Mouse (Mus musculus) midbrain, postnatal 0 days (tissue): ENCODE measurements at regions not wholly inside any gene's neighbourhood (a gene's known extent, or its start where the extent isn't known, plus 50 kb on each side); places are given as distances from the start of the nearest gene placed in this dataset. TPM values are rescaled to one million over a fixed set of nuclear protein-coding genes. Genes with fewer than 3 reads are reported as not detected.

Experiments used
- ATAC-seq: fragments of 200-750 bp; cut with Nextera tagmentation; 2 replicates; pipeline ENCODE4 v1.8.0; 2017; ENCODE audit warnings: moderate number of reproducible peaks, mild to moderate bottlenecking, moderate TSS enrichment, moderate library complexity; ENCODE audit not compliant: low FRiP score
- DNase-seq: peaks from one replicate; pipeline ENCODE4 v3.0.0-alpha.2; 2015; ENCODE audit warnings: low spot score
- H3K27ac ChIP-seq: fragments of 300-500 bp; sonication (generic); 2 replicates; pipeline ENCODE4 v1.5.1; 2014; ENCODE audit warnings: low read depth, mild to moderate bottlenecking, low read length, mixed read lengths
- H3K27me3 ChIP-seq: fragments of 300-500 bp; sonication (generic); 2 replicates; pipeline ENCODE4 v1.6.1; 2014; ENCODE audit warnings: low read length, control low read depth, mixed read lengths; ENCODE audit not compliant: insufficient read depth
- H3K36me3 ChIP-seq: fragments of 300-500 bp; sonication (generic); 2 replicates; pipeline ENCODE4 v1.6.1; 2014; ENCODE audit warnings: low read length, control low read depth, mixed read lengths; ENCODE audit not compliant: insufficient read depth
- H3K4me1 ChIP-seq: fragments of 300-500 bp; sonication (generic); 2 replicates; pipeline ENCODE4 v1.6.1; 2014; ENCODE audit warnings: mild to moderate bottlenecking, control low read depth, antibody characterized with exemption, low read length, mixed read lengths; ENCODE audit not compliant: insufficient read depth
- H3K4me2 ChIP-seq: fragments of 300-500 bp; sonication (generic); 2 replicates; pipeline ENCODE4 v1.6.1; 2014; ENCODE audit warnings: low read depth, mild to moderate bottlenecking, low read length, mixed read lengths; ENCODE audit not compliant: poor library complexity, severe bottlenecking
- H3K4me3 ChIP-seq: fragments of 300-500 bp; sonication (generic); 2 replicates; pipeline ENCODE4 v1.5.1; 2014; ENCODE audit warnings: low read depth, mild to moderate bottlenecking, low read length, moderate library complexity
- H3K9ac ChIP-seq: fragments of 300-500 bp; sonication (generic); replicated peaks from 2 replicates; pipeline ENCODE4 v1.6.1; 2014; ENCODE audit warnings: mild to moderate bottlenecking, low read length, moderate library complexity, mixed read lengths; ENCODE audit not compliant: poor library complexity, severe bottlenecking
- H3K9me3 ChIP-seq: fragments of 300-500 bp; sonication (generic); 2 replicates; pipeline ENCODE4 v1.6.1; 2016; ENCODE audit warnings: low read length, control low read depth
- CTCF ChIP-seq: IDR thresholded peaks from 2 replicates; pipeline ENCODE4 v1.5.1; 2016; ENCODE audit warnings: antibody characterized with exemption, mild to moderate bottlenecking
- WGBS: fragments of 180-500 bp; shearing (Covaris S2); extraction: QIAGEN DNeasy Blood & Tissue Kit; methylation state at CpG from one replicate; pipeline ENCODE4 v1.1.7; 2014; 5-methylcytosine and 5-hydroxymethylcytosine counted together
- microRNA-seq: library from miRNA; unstranded; fragments of <30 nt; microRNA quantifications from one replicate; pipeline ENCODE4, GENCODE M21; 2016; ENCODE audit warnings: borderline number of aligned reads

DNA sequence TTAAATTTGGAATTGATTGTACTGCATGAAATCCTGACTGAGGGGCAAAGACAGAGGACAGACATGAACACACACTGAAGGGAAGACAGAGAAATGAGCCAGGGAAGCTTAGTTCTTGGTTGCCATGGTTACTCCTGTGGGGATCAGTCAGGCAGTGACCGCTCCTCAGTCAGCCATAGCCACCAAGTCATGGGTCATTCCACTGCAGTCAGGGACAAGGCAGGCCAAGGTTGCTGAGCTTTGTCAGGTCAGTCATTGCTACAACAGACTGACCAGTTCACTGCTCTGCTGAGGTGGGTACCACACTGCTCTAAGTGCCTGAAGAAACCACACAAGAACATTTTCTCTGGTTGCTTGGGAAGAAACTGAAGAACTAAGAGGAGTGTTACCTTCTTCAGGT is 428.7 kb upstream of the Ddx18 start:
- peak; percentile 16 for DNase-seq
- no peak for TF ChIP-seq CTCF
- WGBS = 18% methylated on average over 1 of the region's 1 CpGs

GRCm38 (mm10) chr1:121990653-121991052 is 422.9 kb upstream of the Ddx18 start:
- no peak overlapping the region for H3K9ac ChIP-seq
- no peak overlapping the region for H3K27ac ChIP-seq
- H3K36me3 ChIP-seq = no peaks in the 10 kb centered on the region
- H3K9me3 ChIP-seq = no peaks in the 10 kb centered on the region
- H3K27me3 ChIP-seq = no peaks in the 10 kb centered on the region
- no peaks in the 10 kb centered on the region for H3K4me1 ChIP-seq
- WGBS = 90% methylated on average over 2 of the region's 2 CpGs
- no peak for TF ChIP-seq CTCF
- H3K4me2 ChIP-seq = no peak overlapping the region
- H3K4me3 ChIP-seq = no peak overlapping the region
- ATAC-seq = no peak
- DNase-seq = no peak

More for the DNA sequence above, 428.7 kb upstream of the Ddx18 start:
- Histone ChIP-seq H3K4me1 (no peaks in the 10 kb centered on the region), H3K36me3 (no peaks in the 10 kb centered on the region), H3K27me3 (no peaks in the 10 kb centered on the region), H3K9me3 (no peaks in the 10 kb centered on the region), H3K4me3 (no peak overlapping the region), H3K27ac (no peak overlapping the region), H3K9ac (no peak overlapping the region), H3K4me2 (no peak overlapping the region)
- ATAC-seq = no peak

- Histone ChIP-seq H3K4me2 (no peak overlapping the region), H3K27ac (no peak overlapping the region)
- no peak for ATAC-seq
Observed at GRCm38 (mm10) chr1:121958942-121959341, 391.2 kb upstream of the Ddx18 start.

DNA sequence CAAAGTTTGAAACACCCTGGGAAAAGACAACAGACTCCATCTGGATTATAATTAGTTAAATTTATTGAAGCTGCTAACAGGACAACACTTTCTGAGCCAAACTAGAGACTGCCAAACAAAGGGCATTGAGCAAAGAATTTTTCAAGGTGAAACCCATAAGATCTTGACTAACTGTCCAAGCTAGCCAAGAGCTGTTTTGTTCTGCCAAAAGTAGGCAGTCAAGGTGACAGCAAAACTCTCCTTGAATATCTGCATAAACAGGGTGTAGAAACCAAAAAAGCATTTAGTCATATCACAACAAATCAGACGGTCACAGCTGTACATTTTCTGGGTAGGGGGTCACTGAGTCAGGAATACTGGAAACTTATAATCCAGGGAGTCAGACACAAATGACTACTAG is 368.1 kb upstream of the Ddx18 start:
- H3K27ac ChIP-seq = no peak overlapping the region
- H3K4me1 ChIP-seq = no peaks in the 10 kb centered on the region
- no peaks in the 10 kb centered on the region for H3K27me3 ChIP-seq
- no peak for DNase-seq
- WGBS = 83% methylated on average over 1 of the region's 1 CpGs
- no peak for TF ChIP-seq CTCF
- ATAC-seq = no peak
- no peak overlapping the region for H3K4me3 ChIP-seq
- no peak overlapping the region for H3K4me2 ChIP-seq
- no peaks in the 10 kb centered on the region for H3K9me3 ChIP-seq
- no peaks in the 10 kb centered on the region for H3K36me3 ChIP-seq
- no peak overlapping the region for H3K9ac ChIP-seq

More at GRCm38 (mm10) chr1:121958942-121959341, 391.2 kb upstream of the Ddx18 start:
- no peaks in the 10 kb centered on the region for H3K36me3 ChIP-seq
- no peak overlapping the region for H3K4me3 ChIP-seq
- DNase-seq = no peak
- H3K9me3 ChIP-seq = no peaks in the 10 kb centered on the region
- H3K27me3 ChIP-seq = no peaks in the 10 kb centered on the region
- no peak for TF ChIP-seq CTCF
- no peaks in the 10 kb centered on the region for H3K4me1 ChIP-seq
- no peak overlapping the region for H3K9ac ChIP-seq

Small RNAs in the stretch of these regions (microRNA-seq; reads per million reads assigned to microRNA genes)
- not detected for gene Gm26472
